Mouse (Mus musculus) ES-E14 (cell line): ENCODE measurements around the gene Gm38392. TPM values are rescaled to one million over a fixed set of nuclear protein-coding genes. Genes with fewer than 3 reads are reported as not detected.

Experiments
- DNase-seq: peaks from one replicate; pipeline ENCODE4 v3.0.0-alpha.2; 2013; ENCODE audit warnings: low read depth, low spot score
- H3K27ac ChIP-seq: 2 replicates; pipeline ENCODE4 v1.5.1; 2012; ENCODE audit warnings: low read depth, mild to moderate bottlenecking, low read length, moderate library complexity, mixed read lengths; ENCODE audit not compliant: poor library complexity, insufficient read depth, severe bottlenecking
- H3K36me3 ChIP-seq: 2 replicates; pipeline ENCODE4 v1.6.1; 2012; ENCODE audit warnings: mild to moderate bottlenecking, low read length, moderate library complexity, mixed read lengths; ENCODE audit not compliant: control insufficient read depth, poor library complexity, insufficient read depth, severe bottlenecking
- H3K4me1 ChIP-seq, 2 experiments: fragments of 150-350 bp in 1 of 2; sonication (generic) in 1 of 2; 2 replicates each; pipeline ENCODE4 v1.6.1; 2012; ENCODE audit warnings: low read length in 2 of 2, mild to moderate bottlenecking in 1 of 2, mixed read lengths in 1 of 2; ENCODE audit not compliant: control insufficient read depth in 2 of 2, insufficient read depth in 2 of 2, poor library complexity in 1 of 2
- H3K4me3 ChIP-seq, 2 experiments: fragments of 150-350 bp in 1 of 2; sonication (generic) in 1 of 2; 2 replicates each; pipeline ENCODE4 v1.5.1; 2012; ENCODE audit warnings: low read length in 2 of 2, low read depth in 1 of 2, mild to moderate bottlenecking in 1 of 2, mixed read lengths in 1 of 2; ENCODE audit not compliant: insufficient read depth in 1 of 2, poor library complexity in 1 of 2, severe bottlenecking in 1 of 2
- H3K9ac ChIP-seq: 2 replicates; pipeline ENCODE4 v1.6.1; 2012; ENCODE audit warnings: low read depth, mild to moderate bottlenecking, low read length, mixed read lengths; ENCODE audit not compliant: poor library complexity, insufficient read depth, severe bottlenecking
- H3K9me3 ChIP-seq: fragments of 150-350 bp; sonication (generic); 2 replicates; pipeline ENCODE4 v1.6.1; 2012; ENCODE audit warnings: low read depth, mild to moderate bottlenecking, low read length; ENCODE audit not compliant: control insufficient read depth, insufficient read depth
- CHD2 ChIP-seq: IDR thresholded peaks from 2 replicates; pipeline ENCODE4 v1.6.1; 2014; ENCODE audit warnings: mild to moderate bottlenecking, low read depth, low read length, inconsistent platforms
- HCFC1 ChIP-seq: IDR thresholded peaks from 2 replicates; pipeline ENCODE4 v1.6.1; 2012; ENCODE audit warnings: low read length, inconsistent platforms, borderline replicate concordance; ENCODE audit not compliant: insufficient read depth
- MAFK ChIP-seq: IDR thresholded peaks from 2 replicates; pipeline ENCODE4 v1.6.1; 2014; ENCODE audit warnings: mild to moderate bottlenecking, low read depth, low read length, inconsistent platforms; ENCODE audit not compliant: insufficient read depth
- ZC3H11A ChIP-seq: IDR thresholded peaks from 2 replicates; pipeline ENCODE4 v1.6.1; 2012; ENCODE audit warnings: low read depth, mild to moderate bottlenecking, inconsistent platforms, low read length, borderline replicate concordance
- ZNF384 ChIP-seq: IDR thresholded peaks from 2 replicates; pipeline ENCODE4 v1.6.1; 2012; ENCODE audit warnings: low read depth, low read length, inconsistent platforms
- in situ Hi-C, 2 experiments: fragments of 600-800 bp; cut with MboI; formaldehyde crosslinking; loops; one replicate each; pipeline ENCODE4 v1.15.1; 2025; ENCODE audit warnings: low sequenced_read_pairs in 2 of 2, inconsistent platforms in 1 of 2; ENCODE audit not compliant: unreplicated experiment in 2 of 2
- total RNA-seq: library from RNA; depleted of rRNA; stranded (reverse); fragments of 300-350 nt; gene quantifications from 2 replicates; pipeline ENCODE4 v1.2.3, GENCODE M21; 2012

Gm38392 gene
- total RNA-seq, 1 experiment = 2.4 TPM

- no peak overlapping the region for H3K4me3 ChIP-seq
- in situ Hi-C loops = no loop called here
- no peak for TF ChIP-seq CHD2
- no peak for TF ChIP-seq HCFC1
- TF ChIP-seq MAFK = no peak
- TF ChIP-seq ZNF384 = no peak
- no peak for TF ChIP-seq ZC3H11A
- no peak overlapping the region for H3K9ac ChIP-seq
- H3K27ac ChIP-seq = no peak overlapping the region
- no peaks in the 10 kb centered on the region for H3K36me3 ChIP-seq
- no peaks in the 10 kb centered on the region for H3K4me1 ChIP-seq
- no peak for DNase-seq
- no peaks in the 10 kb centered on the region for H3K9me3 ChIP-seq
Measured at GRCm38 (mm10) chr3:88206901-88207371, 80.1 kb downstream of the Gm38392 start.

GRCm38 (mm10) chr3:88206500-88206899 lies 80.5 kb downstream of the Gm38392 start:
- in situ Hi-C loops = no loop called here
- Histone ChIP-seq H3K27ac (no peak overlapping the region), H3K4me3 (no peak overlapping the region), H3K9ac (no peak overlapping the region), H3K9me3 (no peaks in the 10 kb centered on the region), H3K4me1 (no peaks in the 10 kb centered on the region), H3K36me3 (no peaks in the 10 kb centered on the region)
- no peak for DNase-seq
- TF ChIP-seq ZNF384 = no peak
- no peak for TF ChIP-seq ZC3H11A
- TF ChIP-seq HCFC1 = no peak
- TF ChIP-seq MAFK = no peak
- TF ChIP-seq CHD2 = no peak

- in situ Hi-C loops = no loop called here
- H3K4me1 ChIP-seq = no peaks in the 10 kb centered on the region
- no peak overlapping the region for H3K27ac ChIP-seq
- H3K9ac ChIP-seq = no peak overlapping the region
- H3K4me3 ChIP-seq = no peak overlapping the region
- DNase-seq = no peak
- H3K9me3 ChIP-seq = no peaks in the 10 kb centered on the region
- TF ChIP-seq CHD2 (no peak), HCFC1 (no peak), ZC3H11A (no peak), ZNF384 (no peak), MAFK (no peak)
- no peaks in the 10 kb centered on the region for H3K36me3 ChIP-seq
Measured at GRCm38 (mm10) chr3:88205563-88206491, 81.2 kb downstream of the Gm38392 start.

- TF ChIP-seq HCFC1 (no peak), ZNF384 (no peak), CHD2 (no peak), ZC3H11A (no peak)
- DNase-seq = no peak
- no peak overlapping the region for H3K9ac ChIP-seq
- no peak overlapping the region for H3K4me3 ChIP-seq
- H3K36me3 ChIP-seq = no peaks in the 10 kb centered on the region
- H3K4me1 ChIP-seq = 0 out of 4 replicates have a peak, but pooled peaks cover 0 to 2% of the 10 kb centered on the region in 2 experiments
- H3K9me3 ChIP-seq = no peaks in the 10 kb centered on the region
- no peak overlapping the region for H3K27ac ChIP-seq
- in situ Hi-C loops = no loop called here
Measured at GRCm38 (mm10) chr3:88205176-88205562, 81.8 kb downstream of the Gm38392 start.

- Histone ChIP-seq H3K27ac (no peak overlapping the region), H3K9ac (no peak overlapping the region), H3K4me1 (0 out of 4 replicates have a peak, but pooled peaks cover 0 to 2% of the 10 kb centered on the region in 2 experiments), H3K9me3 (no peaks in the 10 kb centered on the region), H3K4me3 (no peak overlapping the region), H3K36me3 (no peaks in the 10 kb centered on the region)
- in situ Hi-C loops = no loop called here
- no peak for DNase-seq
- TF ChIP-seq ZNF384 (no peak), CHD2 (no peak), HCFC1 (no peak), MAFK (no peak)
Measured at GRCm38 (mm10) chr3:88204751-88205150, 82.3 kb downstream of the Gm38392 start.
